Mouse (Mus musculus): ENCODE data around the gene Tnrc6b.

GRCm38 (mm10) chr15:80704267-80704666, 6.8 kb upstream of the Tnrc6b start:
- TF ChIP-seq GATA1 (IDR thresholded peaks at IDR 0.05; ENCODE audit: low read length), result no peak
- no peak for TF ChIP-seq TAL1 (IDR thresholded peaks at IDR 0.05; ENCODE audit: low read length)

Data from erythroblast, embryonic 14.5 days (primary cell).